Mouse (Mus musculus): ENCODE data around the gene Actn1. TPM values are rescaled to one million over a fixed set of nuclear protein-coding genes. Genes with fewer than 3 reads are reported as not detected.

Gene Actn1
- polyA plus RNA-seq, 1 experiment from 2014 or later = 39.4 TPM

DNA sequence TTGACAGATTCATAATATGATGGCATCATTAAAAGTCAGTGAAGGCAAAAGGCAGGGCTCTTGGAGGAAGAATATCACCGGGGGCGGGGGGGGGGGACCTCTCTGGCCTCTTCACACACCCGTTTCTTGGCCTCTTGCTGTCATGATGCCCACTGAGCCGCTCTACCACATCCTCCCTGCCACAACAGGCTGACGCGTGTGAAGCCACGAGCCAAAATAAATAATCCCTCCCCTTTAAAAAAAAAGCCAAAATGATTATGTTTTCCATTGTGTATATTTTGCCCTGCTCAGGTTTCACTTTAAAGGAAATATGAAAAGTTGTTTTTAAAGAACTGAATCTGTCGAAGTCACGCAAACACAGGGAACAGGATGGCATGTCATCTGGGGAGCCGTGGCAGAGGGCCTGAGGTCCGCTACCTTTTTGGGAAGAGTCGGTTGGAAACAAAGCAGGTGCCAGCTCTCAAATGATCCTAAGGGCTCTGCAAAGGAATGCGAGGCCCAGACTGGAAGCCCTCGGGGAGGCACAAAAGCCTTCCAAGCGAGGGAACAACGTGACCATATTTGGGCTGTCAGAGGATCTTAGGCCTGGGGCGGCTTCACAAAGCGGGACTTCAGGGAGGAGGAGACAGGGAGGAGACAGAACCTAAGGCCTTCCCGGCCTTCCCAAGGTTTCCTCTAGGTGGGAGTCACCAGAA, 51.9 kb downstream of the Actn1 start:
- Histone ChIP-seq H3K9ac (no peak overlapping the region), H3K4me2 (no peak overlapping the region), H3K4me1 (peaks cover 56% of the 10 kb centered on the region), H3K36me3 (peaks cover 46% of the 10 kb centered on the region), H3K27ac (peak overlapping the region; percentile 44), H3K4me3 (no peak overlapping the region), H3K9me3 (no peaks in the 10 kb centered on the region), H3K27me3 (no peaks in the 10 kb centered on the region)
- no peak for ATAC-seq (ENCODE audit: insufficient number of reproducible peaks, insufficient read depth, low FRiP score, low TSS enrichment, low read depth)
- 40% methylated on average over 19 of the region's 19 CpGs for WGBS

DNA sequence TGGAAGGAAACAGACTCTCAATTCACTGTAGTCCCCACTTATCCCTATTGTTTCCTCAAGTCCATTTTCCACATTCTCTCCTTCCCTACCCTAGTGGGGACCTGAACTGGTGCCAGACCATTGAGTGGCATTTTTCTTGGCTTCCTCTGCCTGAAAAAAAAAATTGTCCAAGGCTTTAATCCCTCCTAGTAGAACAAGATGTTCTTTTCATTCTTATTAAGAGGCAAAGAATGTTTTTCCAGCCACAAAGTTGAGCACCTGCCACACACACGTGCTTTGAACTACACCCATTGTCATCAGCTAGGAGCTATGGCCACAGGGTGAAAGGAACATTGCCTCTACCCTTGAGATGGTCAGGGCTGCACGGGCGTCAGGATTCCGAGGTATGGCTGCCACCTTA, 56.9 kb downstream of the Actn1 start:
- peaks cover 23% of the 10 kb centered on the region for H3K4me1 ChIP-seq
- 0 out of 2 replicates have a peak, but pooled peaks cover 4% of the 10 kb centered on the region for H3K9me3 ChIP-seq
- WGBS = 74% methylated on average over 4 of the region's 4 CpGs
- H3K27ac ChIP-seq = peak overlapping the region; percentile 44; the same call in 1 of the 2 replicates
- H3K9ac ChIP-seq = no peak overlapping the region
- no peak overlapping the region for H3K4me2 ChIP-seq
- H3K36me3 ChIP-seq = peaks cover 69% of the 10 kb centered on the region
- no peak overlapping the region for H3K4me3 ChIP-seq
- no peaks in the 10 kb centered on the region for H3K27me3 ChIP-seq
- no peak for ATAC-seq (ENCODE audit: insufficient number of reproducible peaks, insufficient read depth, low FRiP score, low TSS enrichment, low read depth)

DNA sequence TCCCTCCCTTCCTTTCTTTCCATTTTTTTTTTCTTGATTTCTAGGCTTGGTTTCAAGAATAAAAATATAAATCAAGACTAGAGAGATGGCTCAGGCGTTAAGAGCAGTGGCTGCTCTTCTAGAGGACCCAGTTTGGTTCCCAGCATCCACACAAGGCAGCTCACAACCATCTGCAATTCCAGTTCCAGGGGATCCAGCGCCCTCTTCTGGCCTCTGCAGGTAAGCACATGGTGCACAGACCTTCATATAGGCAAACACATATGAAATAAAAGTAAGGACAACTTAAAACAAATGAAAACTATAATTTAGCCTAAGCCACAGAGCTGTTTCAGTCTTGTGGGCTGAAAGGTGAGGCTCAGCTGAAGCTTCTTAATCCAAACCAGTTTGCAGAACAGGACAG, 60.4 kb downstream of the Actn1 start:
- WGBS = 76% methylated on average over 2 of the region's 2 CpGs
- H3K36me3 ChIP-seq = peaks cover 73% of the 10 kb centered on the region
- ATAC-seq (ENCODE audit: insufficient number of reproducible peaks, insufficient read depth, low FRiP score, low TSS enrichment, low read depth) = no peak

DNA sequence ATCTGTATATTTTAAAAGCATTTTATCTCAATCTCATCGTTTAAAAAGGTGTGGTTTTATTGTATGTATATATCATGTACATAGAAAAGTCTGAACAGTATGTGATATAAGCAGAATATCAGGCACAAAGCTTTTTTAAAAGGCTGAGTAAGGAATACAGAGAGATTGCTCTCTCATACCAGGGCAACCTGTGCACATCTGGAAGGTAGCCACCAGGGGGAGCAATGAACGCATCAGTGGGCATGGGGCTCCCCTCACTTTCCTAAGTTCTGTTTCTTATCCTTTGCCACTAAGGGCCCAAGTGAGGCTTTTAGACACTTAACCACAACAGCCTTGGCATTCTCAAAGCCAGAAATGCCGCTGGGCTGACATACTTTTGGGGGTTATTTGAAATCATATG, 61.7 kb downstream of the Actn1 start:
- H3K4me3 ChIP-seq = no peak overlapping the region
- 20% methylated on average over 3 of the region's 3 CpGs for WGBS
- H3K9me3 ChIP-seq = 0 out of 2 replicates have a peak, but pooled peaks cover 4% of the 10 kb centered on the region
- H3K27me3 ChIP-seq = no peaks in the 10 kb centered on the region
- no peak for ATAC-seq (ENCODE audit: insufficient number of reproducible peaks, insufficient read depth, low FRiP score, low TSS enrichment, low read depth)
- H3K4me2 ChIP-seq = no peak overlapping the region
- H3K4me1 ChIP-seq = peaks cover 16% of the 10 kb centered on the region
- H3K36me3 ChIP-seq = peaks cover 70% of the 10 kb centered on the region
- H3K27ac ChIP-seq = peak overlapping the region; percentile 30
- no peak overlapping the region for H3K9ac ChIP-seq

More for the DNA sequence above, 60.4 kb downstream of the Actn1 start:
- Histone ChIP-seq H3K27me3 (no peaks in the 10 kb centered on the region), H3K4me3 (no peak overlapping the region), H3K4me1 (peaks cover 22% of the 10 kb centered on the region), H3K27ac (no peak overlapping the region), H3K4me2 (no peak overlapping the region), H3K9ac (no peak overlapping the region), H3K9me3 (0 out of 2 replicates have a peak, but pooled peaks cover 4% of the 10 kb centered on the region)

DNA sequence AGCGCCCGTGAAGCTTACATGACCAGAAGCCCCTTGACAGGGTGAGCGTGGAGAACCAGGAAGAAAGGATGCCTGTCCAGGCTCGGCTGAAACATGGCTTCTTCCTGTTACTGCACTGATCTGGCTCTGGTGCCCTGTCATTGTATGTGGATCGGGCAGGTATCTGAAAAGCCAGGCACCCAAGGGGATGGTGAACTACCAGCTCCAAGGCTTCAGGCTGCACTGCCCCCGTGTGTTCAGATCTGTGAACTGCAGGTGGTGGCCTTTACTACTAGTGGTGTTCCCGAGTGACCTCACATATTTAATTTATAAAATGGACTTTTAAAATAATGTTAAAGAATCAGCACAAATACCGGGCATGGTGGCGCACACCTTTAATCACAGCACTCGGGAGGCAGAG, 62.8 kb downstream of the Actn1 start:
- WGBS = 78% methylated on average over 10 of the region's 10 CpGs
- Histone ChIP-seq H3K9ac (no peak overlapping the region), H3K4me3 (no peak overlapping the region), H3K36me3 (peaks cover 71% of the 10 kb centered on the region), H3K27ac (no peak overlapping the region), H3K4me1 (peaks cover 7% of the 10 kb centered on the region), H3K9me3 (0 out of 2 replicates have a peak, but pooled peaks cover 4% of the 10 kb centered on the region), H3K27me3 (no peaks in the 10 kb centered on the region), H3K4me2 (no peak overlapping the region)
- ATAC-seq (ENCODE audit: insufficient number of reproducible peaks, insufficient read depth, low FRiP score, low TSS enrichment, low read depth) = no peak

DNA sequence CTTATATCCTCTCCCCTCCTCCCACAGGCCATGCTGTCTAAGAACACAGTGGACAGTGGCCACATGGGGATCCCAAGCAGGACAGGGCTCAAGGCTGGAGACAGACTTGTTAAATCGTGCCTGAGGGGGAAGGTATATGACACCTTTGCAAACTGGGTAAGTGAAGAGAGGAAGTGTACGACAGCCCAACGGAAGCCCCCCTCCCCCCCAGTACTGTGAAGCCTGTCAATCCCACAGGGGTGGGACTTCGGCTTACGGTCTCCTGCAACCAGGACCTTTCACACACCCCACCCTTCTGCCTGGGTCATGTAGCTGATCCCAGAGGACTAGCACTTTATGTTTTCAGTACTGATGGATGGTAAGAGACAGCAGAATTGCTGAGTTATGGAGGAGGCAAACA, 68.4 kb downstream of the Actn1 start:
- H3K27me3 ChIP-seq = no peaks in the 10 kb centered on the region
- no peak for ATAC-seq (ENCODE audit: insufficient number of reproducible peaks, insufficient read depth, low FRiP score, low TSS enrichment, low read depth)
- no peak overlapping the region for H3K27ac ChIP-seq
- H3K9ac ChIP-seq = no peak overlapping the region
- H3K9me3 ChIP-seq = no peaks in the 10 kb centered on the region
- peaks cover 96% of the 10 kb centered on the region for H3K36me3 ChIP-seq
- WGBS = 66% methylated on average over 5 of the region's 5 CpGs
- no peak overlapping the region for H3K4me2 ChIP-seq
- no peak overlapping the region for H3K4me3 ChIP-seq
- no peaks in the 10 kb centered on the region for H3K4me1 ChIP-seq

DNA sequence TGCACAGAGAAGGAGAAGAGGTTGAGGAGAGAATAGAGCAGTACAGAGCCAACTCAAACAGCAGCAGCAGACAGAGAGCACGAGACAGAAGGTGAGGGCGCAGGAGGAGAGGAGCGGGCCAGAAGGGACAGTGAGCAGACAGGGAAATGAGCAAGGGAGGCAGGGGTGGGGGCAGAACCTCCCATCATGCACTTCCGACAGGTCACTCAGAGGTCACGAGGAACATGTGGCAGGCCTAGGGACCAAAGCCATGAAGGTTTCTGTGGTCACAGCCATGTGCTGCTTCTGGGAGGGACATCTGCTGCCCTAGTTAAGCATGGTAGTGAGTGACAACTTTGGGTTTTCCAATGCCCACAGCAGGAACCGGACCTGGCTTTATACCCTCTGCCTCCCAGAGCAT, 68.8 kb downstream of the Actn1 start:
- H3K36me3 ChIP-seq = peaks cover 96% of the 10 kb centered on the region
- no peaks in the 10 kb centered on the region for H3K4me1 ChIP-seq
- WGBS = 76% methylated on average over 6 of the region's 6 CpGs
- H3K27ac ChIP-seq = no peak overlapping the region
- no peaks in the 10 kb centered on the region for H3K27me3 ChIP-seq
- H3K9ac ChIP-seq = no peak overlapping the region
- ATAC-seq (ENCODE audit: insufficient number of reproducible peaks, insufficient read depth, low FRiP score, low TSS enrichment, low read depth) = no peak
- H3K4me2 ChIP-seq = no peak overlapping the region
- H3K4me3 ChIP-seq = no peak overlapping the region
- H3K9me3 ChIP-seq = no peaks in the 10 kb centered on the region

DNA sequence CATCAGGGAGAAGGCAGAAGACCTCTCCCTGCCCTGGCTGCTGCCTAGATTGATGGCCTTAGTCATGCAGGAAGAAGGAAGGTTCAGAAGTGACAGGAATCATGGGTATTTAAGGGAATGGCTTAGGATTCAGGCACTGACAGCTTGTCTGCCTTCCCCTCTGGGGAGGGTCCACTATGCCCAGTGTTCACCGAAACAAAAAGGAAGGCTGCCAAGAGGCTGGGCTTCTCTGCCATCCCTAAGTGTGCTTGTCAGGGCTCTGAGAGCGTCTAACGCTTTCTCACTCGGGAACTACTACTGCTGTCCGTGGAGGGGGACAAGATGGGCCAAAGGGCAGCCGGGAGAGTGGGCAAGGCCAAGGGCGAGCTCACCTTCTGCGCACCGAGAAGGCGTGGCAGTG, 69.3 kb downstream of the Actn1 start:
- Histone ChIP-seq H3K4me1 (no peaks in the 10 kb centered on the region), H3K4me2 (no peak overlapping the region), H3K9ac (no peak overlapping the region), H3K27me3 (no peaks in the 10 kb centered on the region), H3K9me3 (no peaks in the 10 kb centered on the region), H3K4me3 (no peak overlapping the region), H3K27ac (no peak overlapping the region), H3K36me3 (peaks cover 96% of the 10 kb centered on the region)
- 91% methylated on average over 10 of the region's 10 CpGs for WGBS
- ATAC-seq (ENCODE audit: insufficient number of reproducible peaks, insufficient read depth, low FRiP score, low TSS enrichment, low read depth) = no peak

DNA sequence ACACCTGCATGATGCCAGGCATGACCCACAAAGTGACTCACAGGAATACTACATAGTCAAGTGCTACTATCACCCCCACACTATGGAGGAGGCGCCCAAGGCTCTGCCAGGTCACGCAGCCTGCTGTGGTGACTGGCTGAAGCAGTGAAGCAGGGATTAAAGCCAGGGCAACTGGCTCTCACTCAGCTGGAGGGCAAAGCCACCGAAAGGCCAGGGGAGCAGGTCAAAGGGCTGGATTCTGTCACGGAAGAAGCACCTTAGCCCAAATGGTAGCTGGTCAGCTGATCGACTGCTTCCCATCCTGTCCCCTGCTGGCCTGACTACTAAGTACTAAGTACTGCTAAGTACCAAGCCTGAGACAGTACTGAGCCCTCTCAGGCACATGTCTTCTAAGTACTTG, 76.1 kb downstream of the Actn1 start:
- H3K27me3 ChIP-seq = no peaks in the 10 kb centered on the region
- WGBS = 85% methylated on average over 5 of the region's 5 CpGs
- no peaks in the 10 kb centered on the region for H3K9me3 ChIP-seq
- no peak overlapping the region for H3K9ac ChIP-seq
- H3K27ac ChIP-seq = no peak overlapping the region
- H3K4me2 ChIP-seq = no peak overlapping the region
- no peaks in the 10 kb centered on the region for H3K4me1 ChIP-seq
- H3K36me3 ChIP-seq = peaks cover 93% of the 10 kb centered on the region
- no peak overlapping the region for H3K4me3 ChIP-seq
- no peak for ATAC-seq (ENCODE audit: insufficient number of reproducible peaks, insufficient read depth, low FRiP score, low TSS enrichment, low read depth)

DNA sequence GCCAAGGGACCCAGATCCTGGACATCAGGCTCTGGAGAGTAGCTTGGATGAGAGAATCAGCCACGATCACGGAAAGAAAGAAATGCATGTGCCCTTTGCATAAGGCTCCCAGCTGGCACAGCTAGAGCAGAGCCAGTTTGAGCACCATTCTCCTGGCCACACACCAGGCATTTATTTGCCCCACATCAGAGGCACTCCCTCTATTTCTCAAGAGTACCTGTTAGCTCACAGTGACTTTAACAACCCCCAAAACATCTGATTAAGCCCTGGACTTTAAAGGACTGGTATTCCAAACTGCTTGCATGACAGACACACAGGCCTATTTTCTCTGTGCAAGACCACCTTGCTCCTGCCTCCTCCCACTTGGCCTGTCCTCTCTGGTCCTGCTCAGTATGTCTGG, 78.3 kb downstream of the Actn1 start:
- no peak overlapping the region for H3K27ac ChIP-seq
- no peak overlapping the region for H3K4me2 ChIP-seq
- no peaks in the 10 kb centered on the region for H3K4me1 ChIP-seq
- H3K9me3 ChIP-seq = no peaks in the 10 kb centered on the region
- peaks cover 90% of the 10 kb centered on the region for H3K36me3 ChIP-seq
- no peak overlapping the region for H3K9ac ChIP-seq
- no peak overlapping the region for H3K4me3 ChIP-seq
- ATAC-seq (ENCODE audit: insufficient number of reproducible peaks, insufficient read depth, low FRiP score, low TSS enrichment, low read depth) = no peak
- WGBS = 90% methylated on average over 2 of the region's 2 CpGs
- H3K27me3 ChIP-seq = no peaks in the 10 kb centered on the region

DNA sequence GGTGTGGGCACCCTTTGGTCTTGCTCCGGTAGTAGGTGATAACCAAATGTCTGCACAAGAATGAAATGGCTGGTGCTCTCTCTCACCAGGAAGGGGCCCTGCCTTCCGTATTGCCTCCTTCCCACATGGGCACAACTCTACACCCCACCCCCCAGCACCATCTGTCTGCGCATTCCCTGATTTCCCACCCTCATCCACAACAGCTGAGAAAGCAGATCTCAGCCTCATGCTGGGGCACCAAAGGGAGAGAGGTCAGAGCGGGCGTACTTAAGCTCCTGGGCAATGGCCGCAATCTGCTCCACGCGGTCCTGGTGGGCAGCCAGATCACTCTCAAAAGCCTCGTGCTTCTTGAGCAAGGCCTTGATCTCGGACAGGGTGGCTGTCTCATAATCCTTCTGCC, 82.1 kb downstream of the Actn1 start:
- Histone ChIP-seq H3K4me1 (no peaks in the 10 kb centered on the region), H3K9me3 (no peaks in the 10 kb centered on the region), H3K27me3 (no peaks in the 10 kb centered on the region), H3K27ac (no peak overlapping the region), H3K36me3 (peaks cover 90% of the 10 kb centered on the region), H3K4me3 (no peak overlapping the region), H3K9ac (no peak overlapping the region), H3K4me2 (no peak overlapping the region)
- 89% methylated on average over 10 of the region's 10 CpGs for WGBS
- no peak for ATAC-seq (ENCODE audit: insufficient number of reproducible peaks, insufficient read depth, low FRiP score, low TSS enrichment, low read depth)

DNA sequence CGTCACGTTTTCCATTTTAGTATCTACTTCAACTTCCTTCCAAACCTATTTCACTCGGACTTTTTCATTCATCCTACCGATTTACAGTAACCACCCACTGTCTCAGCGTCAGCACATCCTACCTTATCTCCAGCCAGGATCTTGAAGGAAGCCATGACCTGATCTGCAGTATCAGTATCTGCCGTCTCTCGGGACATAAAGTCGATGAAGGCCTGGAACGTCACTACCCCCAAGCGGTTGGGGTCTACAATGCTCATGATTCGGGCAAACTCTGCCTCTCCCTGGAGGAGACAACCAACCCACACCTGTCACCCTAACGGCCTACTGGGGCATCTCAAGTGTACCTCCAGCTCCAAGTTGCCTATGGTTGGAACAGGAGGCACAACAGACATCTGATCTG, 91.4 kb downstream of the Actn1 start:
- H3K9me3 ChIP-seq = no peaks in the 10 kb centered on the region
- WGBS = 67% methylated on average over 12 of the region's 12 CpGs
- peak overlapping the region; percentile 45 for H3K4me2 ChIP-seq
- no peak for ATAC-seq (ENCODE audit: insufficient number of reproducible peaks, insufficient read depth, low FRiP score, low TSS enrichment, low read depth)
- H3K4me3 ChIP-seq = peak overlapping the region; percentile 58
- peaks cover 71% of the 10 kb centered on the region for H3K36me3 ChIP-seq
- H3K4me1 ChIP-seq = peaks cover 9% of the 10 kb centered on the region
- no peaks in the 10 kb centered on the region for H3K27me3 ChIP-seq
- H3K9ac ChIP-seq = peak overlapping the region; percentile 36; the same call in 1 of the 2 replicates
- peak overlapping the region; percentile 16; the same call in 1 of the 2 replicates for H3K27ac ChIP-seq

Measured in embryonic facial prominence, embryonic 13.5 days (tissue).